Mouse (Mus musculus) cortical plate, adult 2 months (tissue): ENCODE results near the gene Fzd4.

Source experiments
- CTCF ChIP-seq: fragments of 200-500 bp; IDR thresholded peaks from 2 replicates; pipeline ENCODE4 v1.5.1; 2011; ENCODE audit warnings: mild to moderate bottlenecking, control low read depth, low read length; ENCODE audit not compliant: insufficient read depth; ENCODE audit errors: extremely low read depth
- POLR2A ChIP-seq: fragments of 200-500 bp; IDR thresholded peaks from 2 replicates; pipeline ENCODE4 v1.6.1; 2011; ENCODE audit warnings: mild to moderate bottlenecking, low read length, control low read depth; ENCODE audit not compliant: insufficient read depth; ENCODE audit errors: extremely low read depth

DNA sequence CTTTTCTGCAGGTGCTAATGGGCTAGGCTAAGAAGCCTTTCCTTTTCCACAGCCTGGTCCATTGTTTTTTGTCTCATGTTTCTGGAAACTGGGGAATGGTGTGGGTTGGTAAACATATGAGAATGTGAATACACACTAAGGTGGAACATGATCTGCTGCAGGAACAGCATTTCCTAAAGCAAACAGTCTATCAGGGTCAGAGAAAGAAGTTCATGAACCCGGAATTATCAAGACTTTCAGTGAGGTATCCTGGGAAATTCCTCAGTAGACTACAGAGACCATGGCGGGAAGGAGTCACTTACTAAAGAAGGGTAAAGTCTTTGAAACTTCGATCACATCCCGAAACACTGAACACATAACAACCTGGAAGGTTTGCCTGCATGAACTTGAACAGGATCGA, 32.2 kb downstream of the Fzd4 start:
- TF ChIP-seq CTCF (no peak), POLR2A (no peak)
